Mouse (Mus musculus) olfactory bulb, adult 2 months (tissue): Measurements from ENCODE around the gene Hist1h3d. TPM values are rescaled to one million over a fixed set of nuclear protein-coding genes. Genes with fewer than 3 reads are reported as not detected.
A peak's percentile ranks its signal among the peaks of the same experiment; 100 is the strongest.
"Not testable (repeated sequence)": the region's sequence is repeated elsewhere in the genome, so short reads cannot be mapped to it uniquely, and the experiment has no call there.

ENCODE experiments used
- H3K27ac ChIP-seq: fragments of 200-500 bp; 2 replicates; pipeline ENCODE4 v1.5.1; 2012; ENCODE audit warnings: low read depth, low read length; ENCODE audit not compliant: insufficient read depth
- H3K4me1 ChIP-seq: fragments of 200-500 bp; 2 replicates; pipeline ENCODE4 v1.6.1; 2012; ENCODE audit warnings: low read length; ENCODE audit not compliant: control insufficient read depth, insufficient read depth
- H3K4me3 ChIP-seq: fragments of 200-500 bp; 2 replicates; pipeline ENCODE4 v1.5.1; 2012; ENCODE audit warnings: mild to moderate bottlenecking, low read depth, low read length, moderate library complexity; ENCODE audit not compliant: insufficient read depth
- CTCF ChIP-seq: fragments of 200-500 bp; IDR thresholded peaks from 2 replicates; pipeline ENCODE4 v1.5.1; 2012; ENCODE audit warnings: low read depth, mild to moderate bottlenecking, low read length, moderate library complexity; ENCODE audit not compliant: insufficient read depth
- POLR2A ChIP-seq: fragments of 200-500 bp; IDR thresholded peaks from 2 replicates; pipeline ENCODE4 v1.6.1; 2012; ENCODE audit warnings: mild to moderate bottlenecking, low read depth, low read length, moderate library complexity; ENCODE audit not compliant: insufficient read depth
- WGBS: fragments of 180-500 bp; shearing (Covaris S2); methylation state at CpG from one replicate; pipeline ENCODE4 v1.1.7; 2018; 5-methylcytosine and 5-hydroxymethylcytosine counted together
- polyA plus RNA-seq: library from polyadenylated mRNA; stranded (reverse); fragments of >200 nt; gene quantifications from 2 replicates; pipeline ENCODE4 v1.2.4, GENCODE M21; 2012; ENCODE audit warnings: low replicate concordance; ENCODE audit not compliant: missing spikeins, insufficient read depth, insufficient read length

Gene Hist1h3d
- polyA plus RNA-seq, 1 experiment = not detected

GRCm38 (mm10) chr13:23541497-23541896 lies 34.1 kb upstream of the Hist1h3d start:
- TF ChIP-seq CTCF = no peak
- TF ChIP-seq POLR2A = no peak
- Histone ChIP-seq H3K4me1 (no peaks in the 10 kb centered on the region), H3K4me3 (no peak overlapping the region), H3K27ac (no peak overlapping the region)
- WGBS = 83% methylated on average over 3 of the region's 3 CpGs

- not testable (repeated sequence) for H3K4me1 ChIP-seq
- peak overlapping the region; percentile 62 for H3K4me3 ChIP-seq
- H3K27ac ChIP-seq = 0 out of 2 replicates have a peak overlapping the region, but pooled peaks have one; percentile 40
- 8% methylated on average over 3 of the region's 3 CpGs for WGBS
Measured at GRCm38 (mm10) chr13:23542225-23542980, 33.2 kb upstream of the Hist1h3d start.

- not testable (repeated sequence) for H3K4me1 ChIP-seq
- Histone ChIP-seq H3K4me3 (peak within 1 kb of the TSS; percentile 62), H3K27ac (0 out of 2 replicates have a peak within 1 kb of the TSS, but pooled peaks have one; percentile 40)
- under 1% methylated on average over 42 of the region's 42 CpGs for WGBS
Measured at GRCm38 (mm10) chr13:23542999-23543607, 32.5 kb upstream of the Hist1h3d start, which contains the start of gene Hist1h2bh. Gene Hist1h2bh, minus strand, starts transcription at chr13:23543392.

GRCm38 (mm10) chr13:23543965-23544786 lies 31.4 kb upstream of the Hist1h3d start, which contains the start of gene Hist1h3f:
Gene Hist1h3f, plus strand, starts transcription at chr13:23544052.
- Histone ChIP-seq H3K4me3 (peak within 1 kb of the TSS; percentile 70), H3K27ac (peak within 1 kb of the TSS; percentile 75; the same call in 1 of the 2 replicates), H3K4me1 (no peaks in the 10 kb centered on the region)
- no peak for TF ChIP-seq CTCF
- TF ChIP-seq POLR2A = peak; percentile 81
- WGBS = under 1% methylated on average over 33 of the region's 45 CpGs

GRCm38 (mm10) chr13:23544787-23545120 lies 30.8 kb upstream of the Hist1h3d start:
- whole genome bisulfite sequencing = 0% methylated on average over 13 of the region's 14 CpGs
- not testable (repeated sequence) for H3K4me1 ChIP-seq
- Histone ChIP-seq H3K4me3 (peak overlapping the region; percentile 70), H3K27ac (0 out of 2 replicates have a peak overlapping the region, but pooled peaks have one; percentile 75)

- TF ChIP-seq CTCF = no peak
- no peak for TF ChIP-seq POLR2A
- 77% methylated on average over 5 of the region's 5 CpGs for WGBS
- no peak overlapping the region for H3K27ac ChIP-seq
- no peaks in the 10 kb centered on the region for H3K4me1 ChIP-seq
- H3K4me3 ChIP-seq = no peak overlapping the region
Measured at GRCm38 (mm10) chr13:23546694-23547093, 28.9 kb upstream of the Hist1h3d start.

- TF ChIP-seq POLR2A (no peak), CTCF (no peak)
- Histone ChIP-seq H3K27ac (no peak overlapping the region), H3K4me1 (peaks cover 3% of the 10 kb centered on the region; the same call in 1 of the 2 replicates), H3K4me3 (no peak overlapping the region)
- WGBS = 7% methylated on average over 3 of the region's 3 CpGs
Measured at GRCm38 (mm10) chr13:23550761-23551145, 24.8 kb upstream of the Hist1h3d start.

- peak within 1 kb of the TSS; percentile 53 for H3K4me3 ChIP-seq
- peak within 1 kb of the TSS; percentile 82 for H3K27ac ChIP-seq
- H3K4me1 ChIP-seq = not testable (repeated sequence)
- under 1% methylated on average over 47 of the region's 47 CpGs for WGBS
- TF ChIP-seq POLR2A = peak; percentile 78
Measured at GRCm38 (mm10) chr13:23551146-23551834, 24.3 kb upstream of the Hist1h3d start, which contains the start of gene Hist1h4f. Gene Hist1h4f, minus strand, starts transcription at chr13:23551648.
